Mouse (Mus musculus) liver, postnatal 0 days (tissue): Measurements from ENCODE around the gene Mlec. TPM values are rescaled to one million over a fixed set of nuclear protein-coding genes. Genes with fewer than 3 reads are reported as not detected.
"Not testable (repeated sequence)": the region's sequence is repeated elsewhere in the genome, so short reads cannot be mapped to it uniquely, and the experiment has no call there.

Source experiments
- ATAC-seq: fragments of 200-750 bp; cut with Nextera tagmentation; 2 replicates; pipeline ENCODE4 v1.8.0; 2017; ENCODE audit warnings: mild to moderate bottlenecking, moderate library complexity
- DNase-seq: peaks from one replicate; pipeline ENCODE4 v3.0.0-alpha.2; 2016
- H3K27ac ChIP-seq: fragments of 300-500 bp; sonication (generic); 2 replicates; pipeline ENCODE4 v1.5.1; 2014; ENCODE audit warnings: antibody characterized with exemption, moderate library complexity, mild to moderate bottlenecking, low read depth
- H3K27me3 ChIP-seq: fragments of 300-500 bp; sonication (generic); 2 replicates; pipeline ENCODE4 v1.6.1; 2014; ENCODE audit warnings: low read length, control low read depth, mixed read lengths; ENCODE audit not compliant: insufficient read depth
- H3K36me3 ChIP-seq: fragments of 300-500 bp; sonication (generic); replicated peaks from 2 replicates; pipeline ENCODE4 v1.6.1; 2014; ENCODE audit warnings: mild to moderate bottlenecking, control low read depth, low read length, moderate library complexity, mixed read lengths; ENCODE audit not compliant: insufficient read depth
- H3K4me1 ChIP-seq: fragments of 300-500 bp; sonication (generic); 2 replicates; pipeline ENCODE4 v1.6.1; 2014; ENCODE audit warnings: antibody characterized with exemption, mild to moderate bottlenecking, control low read depth; ENCODE audit not compliant: insufficient read depth
- H3K4me2 ChIP-seq: fragments of 300-500 bp; sonication (generic); 2 replicates; pipeline ENCODE4 v1.6.1; 2014; ENCODE audit warnings: low read depth, mild to moderate bottlenecking, low read length, moderate library complexity, mixed read lengths
- H3K4me3 ChIP-seq: fragments of 300-500 bp; sonication (generic); 2 replicates; pipeline ENCODE4 v1.5.1; 2014; ENCODE audit warnings: low read depth, low read length
- H3K9ac ChIP-seq: fragments of 300-500 bp; sonication (generic); replicated peaks from 2 replicates; pipeline ENCODE4 v1.6.1; 2014; ENCODE audit warnings: mild to moderate bottlenecking, moderate library complexity
- H3K9me3 ChIP-seq: fragments of 300-500 bp; sonication (generic); 2 replicates; pipeline ENCODE4 v1.6.1; 2016; ENCODE audit warnings: mild to moderate bottlenecking, control low read depth, low read length, mixed read lengths
- CTCF ChIP-seq: sonication (generic); IDR thresholded peaks from 2 replicates; pipeline ENCODE4 v1.5.1; 2016; ENCODE audit warnings: antibody characterized with exemption, low read depth
- EP300 ChIP-seq: IDR thresholded peaks from 2 replicates; pipeline ENCODE4 v1.6.1; 2016; ENCODE audit warnings: antibody characterized with exemption, low read depth, mild to moderate bottlenecking
- WGBS: fragments of 180-500 bp; shearing (Covaris S2); extraction: QIAGEN DNeasy Blood & Tissue Kit; methylation state at CpG from one replicate; pipeline ENCODE4 v1.1.7; 2014; ENCODE audit not compliant: insufficient replicate concordance; 5-methylcytosine and 5-hydroxymethylcytosine counted together
- polyA plus RNA-seq: library from polyadenylated mRNA; unstranded; fragments of >200 nt; fragmentation: Nextera tagmentation; extraction: Ambion mirVana; gene quantifications from 2 replicates; pipeline ENCODE4 v1.2.1, GENCODE M21; 2015

Mlec gene
- polyA plus RNA-seq, 1 experiment from 2014 or later, result 8.2 TPM

GRCm38 (mm10) chr5:115111156-115111555 is 46.8 kb downstream of the Mlec start:
- Histone ChIP-seq H3K4me1 (no peaks in the 10 kb centered on the region), H3K36me3 (peaks cover 11% of the 10 kb centered on the region; the same call in 1 of the 2 replicates), H3K4me3 (no peak overlapping the region), H3K9me3 (no peaks in the 10 kb centered on the region), H3K4me2 (no peak overlapping the region), H3K27me3 (no peaks in the 10 kb centered on the region), H3K9ac (no peak overlapping the region), H3K27ac (no peak overlapping the region)
- ATAC-seq (no peak), DNase-seq (peak; percentile 19)
- WGBS, result 94% methylated on average over 8 of the region's 8 CpGs
- TF ChIP-seq EP300 (no peak), CTCF (no peak)

DNA sequence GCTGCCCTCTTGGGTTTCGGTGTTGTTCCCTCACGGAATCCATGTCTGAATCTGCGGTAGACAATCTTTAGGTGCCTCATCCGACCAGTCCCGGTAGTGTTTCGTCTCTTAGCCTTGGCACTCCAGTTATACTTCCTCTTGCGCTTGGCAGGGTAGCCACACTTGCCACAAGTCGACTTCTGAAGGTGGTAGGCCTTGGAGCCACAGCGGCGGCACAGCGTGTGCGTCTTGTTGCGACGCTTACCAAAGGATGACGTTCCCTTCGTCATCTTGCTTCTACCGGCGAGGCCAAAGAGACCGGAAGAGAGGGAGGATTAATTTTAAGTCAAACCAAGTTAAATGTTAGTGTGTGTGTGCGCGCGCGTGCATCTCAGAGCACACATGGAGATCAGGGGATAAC is 54.7 kb downstream of the Mlec start:
- not testable (repeated sequence) for DNase-seq, ATAC-seq, H3K4me2 ChIP-seq, H3K9me3 ChIP-seq, H3K9ac ChIP-seq, H3K27ac ChIP-seq, H3K27me3 ChIP-seq, H3K4me3 ChIP-seq
- 94% methylated on average over 23 of the region's 23 CpGs for WGBS
- H3K36me3 ChIP-seq, result peaks cover 16% of the 10 kb centered on the region
- peaks cover 13% of the 10 kb centered on the region for H3K4me1 ChIP-seq

GRCm38 (mm10) chr5:115102231-115102630 is 55.7 kb downstream of the Mlec start:
- ATAC-seq (no peak), DNase-seq (no peak)
- TF ChIP-seq CTCF (no peak), EP300 (no peak)
- no peak overlapping the region for H3K9ac ChIP-seq
- H3K27me3 ChIP-seq, result no peaks in the 10 kb centered on the region
- no peak overlapping the region for H3K4me2 ChIP-seq
- no peaks in the 10 kb centered on the region for H3K9me3 ChIP-seq
- H3K4me3 ChIP-seq, result no peak overlapping the region
- peaks cover 25% of the 10 kb centered on the region for H3K36me3 ChIP-seq
- WGBS, result 88% methylated on average over 2 of the region's 2 CpGs
- H3K27ac ChIP-seq, result no peak overlapping the region
- H3K4me1 ChIP-seq, result peaks cover 13% of the 10 kb centered on the region

- Histone ChIP-seq H3K4me1 (peaks cover 13% of the 10 kb centered on the region), H3K4me2 (no peak overlapping the region), H3K27ac (peak overlapping the region; percentile 75), H3K9ac (no peak overlapping the region), H3K36me3 (peaks cover 43% of the 10 kb centered on the region), H3K27me3 (no peaks in the 10 kb centered on the region), H3K4me3 (no peak overlapping the region), H3K9me3 (no peaks in the 10 kb centered on the region)
- WGBS, result 61% methylated on average over 6 of the region's 6 CpGs
- no peak for TF ChIP-seq CTCF
- no peak for TF ChIP-seq EP300
- ATAC-seq, result peak; percentile 77
- no peak for DNase-seq
These were observed 57.5 kb downstream of the Mlec start for GRCm38 (mm10) chr5:115100473-115100872.

GRCm38 (mm10) chr5:115099991-115100390 is 58.0 kb downstream of the Mlec start:
- Histone ChIP-seq H3K4me2 (no peak overlapping the region), H3K36me3 (peaks cover 48% of the 10 kb centered on the region), H3K9ac (no peak overlapping the region), H3K9me3 (no peaks in the 10 kb centered on the region), H3K4me3 (no peak overlapping the region), H3K27me3 (no peaks in the 10 kb centered on the region), H3K4me1 (peaks cover 13% of the 10 kb centered on the region), H3K27ac (peak overlapping the region; percentile 75)
- ATAC-seq (peak; percentile 30; the same call in 1 of the 2 replicates), DNase-seq (no peak)
- no peak for TF ChIP-seq EP300
- TF ChIP-seq CTCF, result no peak
- WGBS, result 78% methylated on average over 9 of the region's 9 CpGs

DNA sequence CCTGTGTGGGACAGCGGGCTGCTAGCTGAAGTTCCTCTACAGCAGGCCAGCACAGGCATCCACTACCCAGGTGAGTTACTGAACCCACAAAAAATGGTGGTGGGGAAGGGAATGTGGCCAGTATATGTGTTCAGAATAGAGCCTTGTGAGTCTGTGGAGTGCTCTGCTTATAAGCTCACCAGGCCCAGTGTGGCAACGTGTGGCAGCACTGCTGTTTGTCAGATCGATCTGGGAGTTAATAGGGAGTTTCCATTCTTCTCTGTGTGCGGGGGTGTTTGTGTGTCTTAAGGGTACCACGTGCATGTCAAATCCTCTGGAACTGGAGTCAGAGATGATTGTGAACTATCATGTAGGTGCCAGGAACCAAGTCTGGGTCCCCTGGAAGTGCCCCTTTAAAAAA is 58.4 kb downstream of the Mlec start:
- H3K4me1 ChIP-seq, result peaks cover 13% of the 10 kb centered on the region
- no peak overlapping the region for H3K9ac ChIP-seq
- no peaks in the 10 kb centered on the region for H3K27me3 ChIP-seq
- no peaks in the 10 kb centered on the region for H3K9me3 ChIP-seq
- no peak for TF ChIP-seq EP300
- no peak for TF ChIP-seq CTCF
- DNase-seq (no peak), ATAC-seq (peak; percentile 75)
- H3K4me2 ChIP-seq, result no peak overlapping the region
- peak overlapping the region; percentile 75 for H3K27ac ChIP-seq
- no peak overlapping the region for H3K4me3 ChIP-seq
- 66% methylated on average over 5 of the region's 5 CpGs for WGBS
- H3K36me3 ChIP-seq, result peaks cover 50% of the 10 kb centered on the region

- no peak within 1 kb of the TSS for H3K9ac ChIP-seq
- no peak within 1 kb of the TSS for H3K4me2 ChIP-seq
- H3K27ac ChIP-seq, result peak within 1 kb of the TSS; percentile 75
- 93% methylated on average over 8 of the region's 8 CpGs for WGBS
- H3K27me3 ChIP-seq, result no peaks in the 10 kb centered on the region
- no peaks in the 10 kb centered on the region for H3K9me3 ChIP-seq
- H3K4me3 ChIP-seq, result no peak within 1 kb of the TSS
- ATAC-seq, result no peak
- no peak for DNase-seq
- H3K4me1 ChIP-seq, result peaks cover 13% of the 10 kb centered on the region
- TF ChIP-seq EP300, result no peak
- TF ChIP-seq CTCF, result no peak
- H3K36me3 ChIP-seq, result peaks cover 55% of the 10 kb centered on the region
These were observed 59.8 kb downstream of the Mlec start, which contains the start of gene Gm10401 for GRCm38 (mm10) chr5:115098195-115098594. Gene Gm10401 (minus strand): TSS chr5:115098295.

Other genes starting within 250 kb of the Mlec start
- 2.2 TPM in 2 replicates for gene Oasl1, start 234.9 kb downstream of the Mlec start, polyA plus RNA-seq
- gene 2210016L21Rik, start 216.0 kb downstream of the Mlec start, polyA plus RNA-seq, result 10.4 and 15.3 TPM in 2 replicates
- 5.6 and 7.0 TPM in 2 replicates for gene Hnf1a, start 187.1 kb downstream of the Mlec start, polyA plus RNA-seq
- gene Sppl3, start 147.0 kb downstream of the Mlec start, polyA plus RNA-seq, result 9.2 and 11.5 TPM in 2 replicates
- gene Gm10401, start 59.9 kb downstream of the Mlec start, polyA plus RNA-seq, result 6.0 and 6.6 TPM in 2 replicates
- gene Acads, start 38.8 kb downstream of the Mlec start, polyA plus RNA-seq, result 87.9 and 93.4 TPM in 2 replicates
- 6.9 and 8.0 TPM in 2 replicates for gene Unc119b, start 23.2 kb downstream of the Mlec start, polyA plus RNA-seq
- not detected in 2 replicates for gene Cabp1, start 36.2 kb upstream of the Mlec start, polyA plus RNA-seq
- 58.7 and 61.8 TPM in 2 replicates for gene Pop5, start 77.7 kb upstream of the Mlec start, polyA plus RNA-seq
- gene Rnf10, start 114.7 kb upstream of the Mlec start, polyA plus RNA-seq, result 75.4 and 78.4 TPM in 2 replicates
- 19.5 and 19.6 TPM in 2 replicates for gene Coq5, start 121.5 kb upstream of the Mlec start, polyA plus RNA-seq
- gene Dynll1, start 142.8 kb upstream of the Mlec start, polyA plus RNA-seq, result 388 and 399 TPM in 2 replicates
- 86.0 and 90.6 TPM in 2 replicates for gene Srsf9, start 169.0 kb upstream of the Mlec start, polyA plus RNA-seq
- 11.7 and 12.1 TPM in 2 replicates for gene Gatc, start 183.0 kb upstream of the Mlec start, polyA plus RNA-seq
- 20.3 and 24.2 TPM in 2 replicates for gene Triap1, start 183.0 kb upstream of the Mlec start, polyA plus RNA-seq
- 936 and 952 TPM in 2 replicates for gene Cox6a1, start 190.8 kb upstream of the Mlec start, polyA plus RNA-seq